Mouse (Mus musculus) limb, embryonic 11.5 days (tissue): ENCODE measurements at regions not wholly inside any gene's neighbourhood (a gene's known extent, or its start where the extent isn't known, plus 50 kb on each side); places are given as distances from the start of the nearest gene placed in this dataset.

ENCODE experiments used
- ATAC-seq: fragments of 200-750 bp; cut with Nextera tagmentation; 2 replicates; pipeline ENCODE4 v1.8.0; 2017; ENCODE audit warnings: low read depth; ENCODE audit not compliant: insufficient number of reproducible peaks, low FRiP score, low TSS enrichment
- DNase-seq: peaks from one replicate; pipeline ENCODE4 v3.0.0-alpha.2; 2015; ENCODE audit warnings: low spot score
- H3K27ac ChIP-seq: fragments of 300-500 bp; sonication (generic); replicated peaks from 2 replicates; pipeline ENCODE4 v1.5.1; 2014; ENCODE audit warnings: low read depth, mild to moderate bottlenecking, low read length
- H3K27me3 ChIP-seq: fragments of 300-500 bp; sonication (generic); 2 replicates; pipeline ENCODE4 v1.6.1; 2014; ENCODE audit warnings: mild to moderate bottlenecking, low read length, mixed read lengths; ENCODE audit not compliant: control insufficient read depth, insufficient read depth
- H3K36me3 ChIP-seq: fragments of 300-500 bp; sonication (generic); 2 replicates; pipeline ENCODE4 v1.6.1; 2014; ENCODE audit warnings: mild to moderate bottlenecking, low read length, moderate library complexity, mixed read lengths; ENCODE audit not compliant: control insufficient read depth, insufficient read depth
- H3K4me1 ChIP-seq: fragments of 300-500 bp; sonication (generic); 2 replicates; pipeline ENCODE4 v1.6.1; 2014; ENCODE audit warnings: low read length, mixed read lengths; ENCODE audit not compliant: control insufficient read depth, insufficient read depth
- H3K4me2 ChIP-seq: fragments of 300-500 bp; sonication (generic); 2 replicates; pipeline ENCODE4 v1.6.1; 2014; ENCODE audit warnings: low read depth, mild to moderate bottlenecking, moderate library complexity; ENCODE audit not compliant: severe bottlenecking
- H3K4me3 ChIP-seq: fragments of 300-500 bp; sonication (generic); 2 replicates; pipeline ENCODE4 v1.5.1; 2014; ENCODE audit warnings: low read depth, low read length
- H3K9ac ChIP-seq: fragments of 300-500 bp; sonication (generic); 2 replicates; pipeline ENCODE4 v1.6.1; 2014; ENCODE audit warnings: mild to moderate bottlenecking, low read length
- H3K9me3 ChIP-seq: fragments of 300-500 bp; sonication (generic); 2 replicates; pipeline ENCODE4 v1.6.1; 2016; ENCODE audit warnings: low read length; ENCODE audit not compliant: control insufficient read depth
- WGBS: fragments of 180-500 bp; shearing (Covaris S2); extraction: QIAGEN DNeasy Blood & Tissue Kit; methylation state at CpG from one replicate; pipeline ENCODE4 v1.1.7; 2014; 5-methylcytosine and 5-hydroxymethylcytosine counted together

DNA sequence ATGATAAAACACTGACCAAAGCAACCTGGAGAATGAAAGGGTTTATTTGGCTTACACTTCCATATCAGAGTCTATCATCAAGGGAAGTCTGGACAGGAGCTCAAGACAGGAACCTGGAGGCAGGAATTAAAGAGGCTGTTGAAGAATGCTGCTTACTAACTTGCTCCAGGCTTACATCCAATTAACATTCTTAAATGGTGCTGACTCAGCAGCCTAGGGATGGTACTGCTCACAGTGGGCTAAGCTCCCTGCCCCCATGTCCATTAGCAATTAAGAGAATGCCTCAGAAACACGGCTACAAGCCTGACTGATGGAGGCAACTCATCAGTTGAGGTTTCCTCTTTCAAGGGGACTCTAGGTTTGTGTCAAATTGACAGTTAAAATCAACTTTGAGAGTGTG, 153.3 kb upstream of the Jun start:
- ATAC-seq (no peak), DNase-seq (no peak)
- 67% methylated on average over 1 of the region's 1 CpGs for WGBS
- Histone ChIP-seq H3K4me3 (no peak overlapping the region), H3K4me1 (no peaks in the 10 kb centered on the region), H3K27me3 (no peaks in the 10 kb centered on the region), H3K9ac (no peak overlapping the region), H3K9me3 (no peaks in the 10 kb centered on the region), H3K27ac (no peak overlapping the region), H3K4me2 (no peak overlapping the region), H3K36me3 (no peaks in the 10 kb centered on the region)

DNA sequence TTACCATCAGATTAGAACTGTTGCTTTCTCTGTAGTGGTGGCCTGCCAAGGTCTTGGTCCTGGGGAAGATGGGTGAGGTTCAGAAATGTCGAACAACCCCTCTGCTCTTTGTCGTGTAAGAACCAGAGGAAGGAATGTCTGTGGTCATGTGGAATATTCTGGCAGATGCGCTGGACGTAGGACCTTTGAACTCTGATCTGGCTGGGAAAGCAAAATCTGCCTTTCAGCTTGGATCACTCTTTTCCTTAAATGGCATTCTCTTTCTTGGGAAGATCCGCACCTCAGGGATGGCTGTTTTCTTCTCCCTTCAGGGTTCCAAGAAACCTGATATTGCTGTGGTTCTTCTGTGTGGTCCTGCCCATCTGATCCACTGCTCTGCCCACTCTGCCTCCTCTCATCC, 155.8 kb upstream of the Jun start:
- no peaks in the 10 kb centered on the region for H3K27me3 ChIP-seq
- no peak for DNase-seq
- H3K4me1 ChIP-seq = no peaks in the 10 kb centered on the region
- no peak overlapping the region for H3K4me2 ChIP-seq
- WGBS = 87% methylated on average over 5 of the region's 5 CpGs
- H3K9ac ChIP-seq = no peak overlapping the region
- no peaks in the 10 kb centered on the region for H3K9me3 ChIP-seq
- H3K27ac ChIP-seq = no peak overlapping the region
- ATAC-seq = no peak
- no peaks in the 10 kb centered on the region for H3K36me3 ChIP-seq
- H3K4me3 ChIP-seq = no peak overlapping the region

DNA sequence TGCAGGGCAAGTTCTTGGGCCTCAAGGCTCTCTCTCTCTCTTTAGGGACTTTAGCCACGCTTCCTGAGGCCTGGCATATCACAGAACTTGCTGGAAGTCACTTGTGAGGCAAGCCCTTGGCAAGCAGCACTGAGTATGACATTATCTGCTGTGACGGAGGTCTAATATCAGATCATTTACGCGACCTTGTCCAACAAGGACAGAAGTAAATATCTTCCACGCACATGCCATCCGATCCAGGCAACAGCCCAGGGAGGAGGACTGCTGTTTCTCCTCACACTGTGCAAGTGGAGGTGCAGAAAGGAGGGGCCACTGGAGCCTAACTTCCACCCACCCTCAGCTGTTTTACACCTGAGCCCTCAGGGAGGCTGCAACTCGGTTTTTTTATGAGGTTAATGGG, 156.8 kb upstream of the Jun start:
- Histone ChIP-seq H3K4me2 (no peak overlapping the region), H3K4me1 (no peaks in the 10 kb centered on the region), H3K27me3 (no peaks in the 10 kb centered on the region), H3K9ac (no peak overlapping the region), H3K4me3 (no peak overlapping the region), H3K27ac (no peak overlapping the region), H3K36me3 (no peaks in the 10 kb centered on the region), H3K9me3 (no peaks in the 10 kb centered on the region)
- WGBS = 75% methylated on average over 7 of the region's 7 CpGs
- no peak for ATAC-seq
- DNase-seq = no peak

DNA sequence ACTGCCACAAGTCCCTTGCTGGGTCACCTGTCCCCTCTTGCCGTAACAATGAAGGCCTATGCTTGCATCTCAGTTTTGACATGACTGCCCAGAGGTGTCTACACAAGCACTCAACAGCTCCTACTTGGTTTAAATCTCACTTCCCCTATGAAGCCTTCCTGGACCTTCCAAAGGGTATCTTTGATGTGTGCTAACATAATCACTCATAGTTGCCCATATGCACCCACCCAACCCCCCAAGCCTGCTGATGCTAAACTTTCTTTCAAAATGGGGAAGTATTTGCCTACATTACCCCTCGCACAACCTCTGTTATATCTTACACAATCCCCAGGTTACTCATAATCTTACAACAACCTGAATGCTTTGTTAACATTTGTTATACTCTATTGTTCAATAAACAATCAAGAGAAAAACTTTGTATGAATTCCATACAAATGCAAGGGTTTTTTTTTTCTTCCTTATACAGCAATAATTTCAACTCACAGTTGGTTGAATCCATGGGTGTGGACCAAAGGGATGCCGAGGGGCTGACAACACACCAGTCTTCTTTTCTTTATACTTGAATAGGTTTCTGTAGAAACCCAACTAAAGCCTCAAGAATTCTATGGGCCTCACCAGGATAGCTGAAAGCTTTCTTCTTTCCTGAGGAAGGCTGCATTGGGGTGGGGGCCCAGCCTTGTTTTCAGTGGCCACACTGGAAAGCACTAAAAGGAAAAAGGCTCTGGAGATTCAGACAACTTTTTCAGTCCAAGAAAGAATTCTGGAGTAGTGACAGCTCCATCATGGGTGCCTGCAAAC, 157.5 kb upstream of the Jun start:
- ATAC-seq = no peak
- Histone ChIP-seq H3K4me1 (no peaks in the 10 kb centered on the region), H3K27ac (no peak overlapping the region), H3K4me2 (no peak overlapping the region), H3K27me3 (no peaks in the 10 kb centered on the region), H3K36me3 (no peaks in the 10 kb centered on the region), H3K9ac (no peak overlapping the region), H3K4me3 (no peak overlapping the region), H3K9me3 (no peaks in the 10 kb centered on the region)
- WGBS = 89% methylated on average over 3 of the region's 3 CpGs
- DNase-seq = no peak

DNA sequence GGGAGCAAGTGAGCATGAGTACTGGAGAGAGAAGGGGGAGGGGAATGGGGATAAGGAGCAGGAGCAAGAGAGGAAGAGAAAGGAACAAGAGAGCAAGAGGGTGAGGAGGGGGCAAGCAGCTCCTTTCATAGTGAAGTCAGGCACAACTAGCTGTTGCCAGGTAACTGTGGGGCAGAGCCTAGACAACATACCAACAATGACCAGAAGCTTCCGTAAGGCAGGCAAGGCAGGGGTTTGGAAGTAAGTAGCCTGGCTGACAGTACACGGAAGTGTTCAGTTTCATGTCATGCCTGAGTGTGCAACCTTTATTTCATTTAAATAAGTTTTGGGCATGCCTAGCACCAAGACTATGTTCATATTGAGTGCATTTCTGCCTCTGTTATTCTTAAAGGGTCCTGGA, 160.5 kb upstream of the Jun start:
- Histone ChIP-seq H3K4me2 (no peak overlapping the region), H3K36me3 (no peaks in the 10 kb centered on the region), H3K9me3 (no peaks in the 10 kb centered on the region), H3K9ac (no peak overlapping the region), H3K4me1 (no peaks in the 10 kb centered on the region), H3K27me3 (no peaks in the 10 kb centered on the region), H3K4me3 (no peak overlapping the region), H3K27ac (no peak overlapping the region)
- ATAC-seq (no peak), DNase-seq (no peak)
- 89% methylated on average over 2 of the region's 2 CpGs for WGBS

DNA sequence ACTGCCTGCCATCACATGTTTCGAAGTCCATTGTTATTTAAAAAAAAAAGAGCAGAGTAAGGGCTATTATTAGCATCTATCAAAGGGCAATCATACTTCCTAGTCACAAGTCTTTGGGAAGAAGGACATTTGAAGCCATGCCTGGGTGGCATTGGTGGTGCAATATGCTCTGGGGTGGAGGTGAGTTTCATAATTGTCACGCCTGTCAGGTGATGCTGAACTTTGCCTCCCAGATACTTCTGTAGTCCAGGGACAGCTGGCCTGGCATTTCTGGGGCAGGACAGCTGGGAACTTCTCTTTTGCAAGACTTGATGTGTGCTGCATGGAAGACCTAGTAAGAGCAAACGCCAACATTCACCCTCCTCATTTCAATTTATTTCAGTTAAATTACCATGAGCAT, 161.0 kb upstream of the Jun start:
- Histone ChIP-seq H3K27ac (no peak overlapping the region), H3K36me3 (no peaks in the 10 kb centered on the region), H3K4me1 (no peaks in the 10 kb centered on the region), H3K9ac (no peak overlapping the region), H3K4me3 (no peak overlapping the region), H3K9me3 (no peaks in the 10 kb centered on the region), H3K4me2 (no peak overlapping the region), H3K27me3 (no peaks in the 10 kb centered on the region)
- ATAC-seq = no peak
- no peak for DNase-seq
- 80% methylated on average over 3 of the region's 3 CpGs for WGBS

DNA sequence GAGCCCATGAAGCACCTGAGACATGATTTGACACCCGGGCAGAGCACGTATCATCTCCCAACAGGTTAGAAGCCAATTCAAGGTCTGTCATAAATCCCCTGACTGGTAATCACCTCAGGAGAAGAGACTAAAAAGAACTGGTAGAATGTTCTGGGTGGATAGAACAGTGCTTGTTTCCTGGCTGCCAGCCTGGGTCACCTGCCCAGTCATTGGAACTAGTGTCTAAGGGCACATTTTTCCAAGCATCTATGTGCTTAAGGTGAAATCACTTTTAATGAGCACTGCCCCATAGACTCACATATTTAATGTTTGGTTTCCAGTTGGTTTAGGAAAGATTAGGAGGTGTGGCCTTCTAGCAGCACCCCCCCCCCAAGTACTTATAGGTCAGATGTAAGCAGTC, 162.0 kb upstream of the Jun start:
- H3K27ac ChIP-seq = no peak overlapping the region
- H3K4me2 ChIP-seq = no peak overlapping the region
- no peaks in the 10 kb centered on the region for H3K9me3 ChIP-seq
- DNase-seq (no peak), ATAC-seq (no peak)
- no peaks in the 10 kb centered on the region for H3K36me3 ChIP-seq
- H3K4me1 ChIP-seq = no peaks in the 10 kb centered on the region
- H3K4me3 ChIP-seq = no peak overlapping the region
- WGBS = 90% methylated on average over 2 of the region's 2 CpGs
- no peak overlapping the region for H3K9ac ChIP-seq
- no peaks in the 10 kb centered on the region for H3K27me3 ChIP-seq

DNA sequence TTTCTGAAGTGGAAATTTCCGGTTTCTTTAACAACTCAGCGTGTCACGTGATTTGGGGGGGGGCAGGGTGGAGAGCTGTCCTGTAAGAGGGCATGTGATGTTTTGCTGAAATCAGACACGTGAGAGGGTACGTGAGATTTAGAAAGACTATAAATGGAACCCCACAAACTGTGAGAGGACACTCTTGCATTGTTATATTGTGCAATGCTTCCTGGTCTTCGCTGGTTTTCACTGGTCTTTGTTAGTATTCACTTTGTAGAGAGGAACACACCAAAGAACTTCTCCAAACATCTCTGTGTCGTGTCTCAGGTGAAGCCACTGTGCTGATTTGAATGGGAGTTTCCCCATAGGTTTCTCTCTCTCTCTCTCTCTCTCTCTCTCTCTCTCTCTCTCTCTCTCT, 163.2 kb upstream of the Jun start:
- no peak overlapping the region for H3K4me3 ChIP-seq
- WGBS = 89% methylated on average over 7 of the region's 7 CpGs
- H3K9me3 ChIP-seq = no peaks in the 10 kb centered on the region
- no peaks in the 10 kb centered on the region for H3K36me3 ChIP-seq
- no peak overlapping the region for H3K27ac ChIP-seq
- no peak overlapping the region for H3K4me2 ChIP-seq
- no peak overlapping the region for H3K9ac ChIP-seq
- ATAC-seq (no peak), DNase-seq (no peak)
- no peaks in the 10 kb centered on the region for H3K4me1 ChIP-seq
- no peaks in the 10 kb centered on the region for H3K27me3 ChIP-seq

DNA sequence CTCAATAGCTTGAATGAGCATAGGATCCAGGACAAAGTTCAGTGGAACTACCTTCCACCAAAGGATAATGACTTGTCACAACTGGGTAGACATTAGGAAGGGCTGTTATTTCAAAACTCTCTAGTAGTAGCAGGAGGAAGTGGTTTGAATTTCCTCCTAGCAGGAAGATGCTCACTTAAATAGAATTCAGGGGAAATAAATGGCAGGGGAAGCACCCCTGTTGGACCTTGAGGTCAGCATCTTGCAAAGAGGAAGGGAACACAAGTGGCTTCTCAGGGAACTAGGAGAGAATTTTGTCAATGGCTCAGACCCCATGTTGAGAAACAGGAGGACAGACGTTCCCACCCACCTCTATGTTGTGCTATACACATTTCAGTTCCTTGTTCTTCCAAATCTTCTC, 178.4 kb upstream of the Jun start:
- no peak overlapping the region for H3K4me2 ChIP-seq
- DNase-seq (peak; percentile 9), ATAC-seq (no peak)
- H3K27me3 ChIP-seq = no peaks in the 10 kb centered on the region
- H3K27ac ChIP-seq = no peak overlapping the region
- H3K36me3 ChIP-seq = no peaks in the 10 kb centered on the region
- WGBS = 86% methylated on average over 1 of the region's 1 CpGs
- H3K9ac ChIP-seq = no peak overlapping the region
- no peaks in the 10 kb centered on the region for H3K9me3 ChIP-seq
- H3K4me3 ChIP-seq = no peak overlapping the region
- no peaks in the 10 kb centered on the region for H3K4me1 ChIP-seq
